Mouse (Mus musculus) Patski (cell line): ENCODE measurements around the gene Cd22. TPM values are rescaled to one million over a fixed set of nuclear protein-coding genes. Genes with fewer than 3 reads are reported as not detected.

ENCODE experiments used
- ATAC-seq: fragments of 100-300 bp; one replicate; pipeline ENCODE4 v1.8.0; 2021
- CTCF ChIA-PET: fragments of 350-600 bp; sonication (Branson Sonifier 250); formaldehyde crosslinking; loops from one replicate; lab custom pipeline; 2022; ENCODE audit warnings: inconsistent platforms; lab: Charles Lee
- POLR2A ChIA-PET: fragments of 350-600 bp; sonication (Branson Sonifier 250); formaldehyde crosslinking; loops from one replicate; lab custom pipeline; 2022; ENCODE audit warnings: antibody characterized with exemption, inconsistent platforms; lab: Charles Lee
- DNase-seq: peaks from one replicate; pipeline ENCODE4 v3.0.0-alpha.2; 2011; ENCODE audit warnings: low read depth, low spot score
- H3K27me3 ChIP-seq: fragments of 371-371 bp; one replicate; pipeline ENCODE4 v1.5.1; 2021
- CTCF ChIP-seq: fragments of 100-300 bp; IDR thresholded peaks from one replicate; pipeline ENCODE4 v1.5.1; 2021
- in situ Hi-C: fragments of 300-500 bp; cut with MboI; formaldehyde crosslinking; loops from 3 replicates; pipeline ENCODE4 v1.11.1; 2018; ENCODE audit warnings: low pct_unique_long_range_greater_than_20kb, mixed read lengths
- polyA plus RNA-seq: library from polyadenylated mRNA; unstranded; gene quantifications from one replicate; pipeline ENCODE4 v1.2.3, GENCODE M21; 2021

Cd22 gene
- polyA plus RNA-seq, 1 experiment from 2014 or later, result not detected

GRCm38 (mm10) chr7:30873083-30873482 lies 7.1 kb downstream of the Cd22 start:
- TF ChIP-seq CTCF, result peak; percentile 82
- ChIA-PET CTCF (interaction anchor here (0.8 to 3.2 kb wide), 5 partner anchors 10 to 101 kb away, joined by 3 to 12 read pairs (median 5); partner anchors contain the start of genes Fam187b, Ffar1 and Lsr), POLR2A (interaction anchor here (0.6 kb wide), 1 partner anchor 143 kb away, joined by 4 read pairs; no protein-coding TSS in a partner anchor)
- H3K27me3 ChIP-seq, result peaks cover 19% of the 10 kb centered on the region
- DNase-seq, result no peak
- in situ Hi-C loops, result no loop called here
- peak; percentile 67 for ATAC-seq

- ATAC-seq, result no peak
- no peak for TF ChIP-seq CTCF
- POLR2A ChIA-PET, result no interaction called here
Measured at GRCm38 (mm10) chr7:30863386-30863785, 16.8 kb downstream of the Cd22 start.

GRCm38 (mm10) chr7:30861464-30861863 lies 18.7 kb downstream of the Cd22 start, which contains the start of gene Ffar1:
Gene Ffar1, minus strand, starts transcription at chr7:30861564.
- ATAC-seq (no peak), DNase-seq (no peak)
- in situ Hi-C loops, result no loop called here
- CTCF ChIA-PET, result interaction anchor here (2.4 kb wide), 1 partner anchor 12 kb away, joined by 9 read pairs; no protein-coding TSS in a partner anchor
- peaks cover 51% of the 10 kb centered on the region for H3K27me3 ChIP-seq
- POLR2A ChIA-PET, result no interaction called here
- TF ChIP-seq CTCF, result no peak

More at GRCm38 (mm10) chr7:30863386-30863785, 16.8 kb downstream of the Cd22 start:
- H3K27me3 ChIP-seq, result peaks cover 51% of the 10 kb centered on the region
- CTCF ChIA-PET, result interaction anchor here (2.4 kb wide), 1 partner anchor 10 kb away, joined by 9 read pairs; no protein-coding TSS in a partner anchor
- in situ Hi-C loops, result no loop called here
- DNase-seq, result no peak

GRCm38 (mm10) chr7:30859635-30860402 lies 20.3 kb downstream of the Cd22 start:
- TF ChIP-seq CTCF, result no peak
- CTCF ChIA-PET, result interaction anchor here (1.8 kb wide), 1 partner anchor 13 kb away, joined by 12 read pairs; no protein-coding TSS in a partner anchor
- peaks cover 57% of the 10 kb centered on the region for H3K27me3 ChIP-seq
- in situ Hi-C loops, result loop anchor here (10.0 kb wide), 1 partner anchor 185 kb away; the partner anchor contains the start of gene Pmis2
- POLR2A ChIA-PET, result no interaction called here
- ATAC-seq (no peak), DNase-seq (no peak)

GRCm38 (mm10) chr7:30859290-30859634 lies 20.9 kb downstream of the Cd22 start:
- in situ Hi-C loops, result loop anchor here (10.0 kb wide), 1 partner anchor 184 kb away; the partner anchor contains the start of gene Pmis2
- ATAC-seq, result no peak
- CTCF ChIA-PET, result interaction anchor here (1.8 kb wide), 1 partner anchor 14 kb away, joined by 12 read pairs; no protein-coding TSS in a partner anchor
- POLR2A ChIA-PET, result no interaction called here
- peak; percentile 10 for DNase-seq
- peak; percentile 80 for TF ChIP-seq CTCF
- H3K27me3 ChIP-seq, result peaks cover 56% of the 10 kb centered on the region

- POLR2A ChIA-PET, result no interaction called here
- DNase-seq, result no peak
- no peak for ATAC-seq
- peaks cover 57% of the 10 kb centered on the region for H3K27me3 ChIP-seq
- CTCF ChIA-PET, result no interaction called here
- TF ChIP-seq CTCF, result no peak
- in situ Hi-C loops, result loop anchor here (10.0 kb wide), 1 partner anchor 183 kb away; the partner anchor contains the start of gene Pmis2
Measured at GRCm38 (mm10) chr7:30857746-30858145, 22.4 kb downstream of the Cd22 start.

GRCm38 (mm10) chr7:30856078-30856477 lies 24.1 kb downstream of the Cd22 start, which contains the start of gene Ffar3:
Gene Ffar3, minus strand, starts transcription at chr7:30856178.
- no peak for ATAC-seq
- ChIA-PET POLR2A (no interaction called here), CTCF (no interaction called here)
- no peak for DNase-seq
- TF ChIP-seq CTCF, result no peak
- peaks cover 55% of the 10 kb centered on the region for H3K27me3 ChIP-seq
- in situ Hi-C loops, result loop anchor here (10.0 kb wide), 1 partner anchor 181 kb away; the partner anchor contains the start of gene Pmis2

- ChIA-PET CTCF (no interaction called here), POLR2A (no interaction called here)
- ATAC-seq, result no peak
- no peak for DNase-seq
- in situ Hi-C loops, result loop anchor here (10.0 kb wide), 1 partner anchor 177 kb away; the partner anchor contains the start of gene Pmis2
- peaks cover 58% of the 10 kb centered on the region for H3K27me3 ChIP-seq
- TF ChIP-seq CTCF, result no peak
Measured at GRCm38 (mm10) chr7:30851421-30851820, 28.7 kb downstream of the Cd22 start.

- in situ Hi-C loops, result no loop called here
- CTCF ChIA-PET, result no interaction called here
- POLR2A ChIA-PET, result no interaction called here
- ATAC-seq (no peak), DNase-seq (no peak)
- no peak for TF ChIP-seq CTCF
- peaks cover 27% of the 10 kb centered on the region for H3K27me3 ChIP-seq
Measured at GRCm38 (mm10) chr7:30847934-30848333, 32.2 kb downstream of the Cd22 start.

GRCm38 (mm10) chr7:30847386-30847785 lies 32.8 kb downstream of the Cd22 start:
- in situ Hi-C loops, result no loop called here
- ATAC-seq (no peak), DNase-seq (no peak)
- POLR2A ChIA-PET, result no interaction called here
- CTCF ChIA-PET, result no interaction called here
- TF ChIP-seq CTCF, result no peak
- peaks cover 27% of the 10 kb centered on the region for H3K27me3 ChIP-seq
